Mouse (Mus musculus) stomach, embryonic 14.5 days (tissue): ENCODE results near the gene Ifna4. TPM values are rescaled to one million over a fixed set of nuclear protein-coding genes. Genes with fewer than 3 reads are reported as not detected.
"Not testable (repeated sequence)": the region's sequence is repeated elsewhere in the genome, so short reads cannot be mapped to it uniquely, and the experiment has no call there.

Experiments used
- ATAC-seq: fragments of 200-750 bp; cut with Nextera tagmentation; 2 replicates; pipeline ENCODE4 v1.8.0; 2017; ENCODE audit warnings: low read depth, moderate TSS enrichment; ENCODE audit not compliant: insufficient number of reproducible peaks, insufficient read depth, low FRiP score
- H3K27ac ChIP-seq: fragments of 300-500 bp; sonication (generic); 2 replicates; pipeline ENCODE4 v1.5.1; 2014; ENCODE audit warnings: mild to moderate bottlenecking, low read length, moderate library complexity, mixed read lengths
- H3K27me3 ChIP-seq: fragments of 300-500 bp; sonication (generic); 2 replicates; pipeline ENCODE4 v1.6.1; 2014; ENCODE audit warnings: low read length, control low read depth, mixed read lengths; ENCODE audit not compliant: control insufficient read depth, insufficient read depth
- H3K36me3 ChIP-seq: fragments of 300-500 bp; sonication (generic); 2 replicates; pipeline ENCODE4 v1.6.1; 2014; ENCODE audit warnings: mild to moderate bottlenecking, control low read depth, low read length, moderate library complexity, mixed read lengths; ENCODE audit not compliant: control insufficient read depth, insufficient read depth
- H3K4me1 ChIP-seq: fragments of 300-500 bp; sonication (generic); 2 replicates; pipeline ENCODE4 v1.6.1; 2014; ENCODE audit warnings: low read length, control low read depth, mixed read lengths; ENCODE audit not compliant: control insufficient read depth, insufficient read depth
- H3K4me2 ChIP-seq: fragments of 300-500 bp; sonication (generic); replicated peaks from 2 replicates; pipeline ENCODE4 v1.6.1; 2014; ENCODE audit warnings: low read depth, low read length, control low read depth
- H3K4me3 ChIP-seq: fragments of 300-500 bp; sonication (generic); 2 replicates; pipeline ENCODE4 v1.5.1; 2014; ENCODE audit warnings: low read depth, low read length, control low read depth
- H3K9ac ChIP-seq: fragments of 300-500 bp; sonication (generic); replicated peaks from 2 replicates; pipeline ENCODE4 v1.6.1; 2014; ENCODE audit warnings: low read depth, mild to moderate bottlenecking, control low read depth, low read length, moderate library complexity, mixed read lengths
- H3K9me3 ChIP-seq: fragments of 300-500 bp; sonication (generic); 2 replicates; pipeline ENCODE4 v1.6.1; 2016; ENCODE audit warnings: low read depth, low read length, control low read depth; ENCODE audit not compliant: control insufficient read depth
- WGBS: fragments of 180-500 bp; shearing (Covaris S2); extraction: QIAGEN DNeasy Blood & Tissue Kit; methylation state at CpG from one replicate; pipeline ENCODE4 v1.1.7; 2014; 5-methylcytosine and 5-hydroxymethylcytosine counted together
- polyA plus RNA-seq: library from polyadenylated mRNA; unstranded; fragments of >200 nt; fragmentation: Nextera tagmentation; extraction: Ambion mirVana; gene quantifications from 2 replicates; pipeline ENCODE4 v1.2.1, GENCODE M21; 2014

Ifna4 gene
- polyA plus RNA-seq: not detected in 2 replicates

- no peak within 1 kb of the TSS for H3K9ac ChIP-seq
- no peak within 1 kb of the TSS for H3K27ac ChIP-seq
- no peak for ATAC-seq
- H3K9me3 ChIP-seq: no peaks in the 10 kb centered on the region
- H3K36me3 ChIP-seq: no peaks in the 10 kb centered on the region
- no peaks in the 10 kb centered on the region for H3K4me1 ChIP-seq
- no peaks in the 10 kb centered on the region for H3K27me3 ChIP-seq
- no peak within 1 kb of the TSS for H3K4me3 ChIP-seq
- 63% methylated on average over 2 of the region's 2 CpGs for WGBS
- H3K4me2 ChIP-seq: no peak within 1 kb of the TSS
These were observed at the start of gene Ifna4 for GRCm38 (mm10) chr4:88841438-88841911. Gene Ifna4 (plus strand): TSS chr4:88841861.

GRCm38 (mm10) chr4:88793936-88794675 is 47.6 kb upstream of the Ifna4 start, which contains the start of gene Gm13275:
Gene Gm13275 (plus strand): TSS chr4:88794487.
- H3K4me1 ChIP-seq, H3K27me3 ChIP-seq, ATAC-seq, H3K9me3 ChIP-seq, H3K27ac ChIP-seq, H3K4me3 ChIP-seq, H3K36me3 ChIP-seq, H3K4me2 ChIP-seq, H3K9ac ChIP-seq: not testable (repeated sequence)
- WGBS: 0% methylated on average over 6 of the region's 52 CpGs

GRCm38 (mm10) chr4:88797097-88797496 is 44.6 kb upstream of the Ifna4 start, which contains the start of gene Gm13279:
Gene Gm13279 (plus strand): TSS chr4:88797397.
- H3K36me3 ChIP-seq, H3K27ac ChIP-seq, H3K9ac ChIP-seq, H3K4me2 ChIP-seq, H3K4me1 ChIP-seq, ATAC-seq, H3K9me3 ChIP-seq, H3K4me3 ChIP-seq, H3K27me3 ChIP-seq: not testable (repeated sequence)
- no CpG with 5 or more reads among the region's 28 CpGs for whole genome bisulfite sequencing

- not testable (repeated sequence) for H3K9ac ChIP-seq, H3K27me3 ChIP-seq, H3K4me2 ChIP-seq, H3K27ac ChIP-seq, ATAC-seq, H3K4me1 ChIP-seq, H3K4me3 ChIP-seq, H3K9me3 ChIP-seq, H3K36me3 ChIP-seq
- WGBS: 25% methylated on average over 1 of the region's 7 CpGs
These were observed 42.3 kb upstream of the Ifna4 start, which contains the start of gene Gm13285 for GRCm38 (mm10) chr4:88799365-88799764. Gene Gm13285 (plus strand): TSS chr4:88799665.

GRCm38 (mm10) chr4:88802954-88803353 is 38.7 kb upstream of the Ifna4 start, which contains the start of gene Gm13287:
Gene Gm13287 (plus strand): TSS chr4:88803254.
- not testable (repeated sequence) for ATAC-seq, H3K27me3 ChIP-seq, H3K4me3 ChIP-seq, H3K4me2 ChIP-seq, H3K27ac ChIP-seq, H3K9me3 ChIP-seq, H3K9ac ChIP-seq, H3K4me1 ChIP-seq, H3K36me3 ChIP-seq
- WGBS: no CpG with 5 or more reads among the region's 29 CpGs

- H3K4me1 ChIP-seq, H3K9ac ChIP-seq, H3K36me3 ChIP-seq, H3K27ac ChIP-seq, H3K4me2 ChIP-seq, H3K27me3 ChIP-seq, ATAC-seq, H3K9me3 ChIP-seq, H3K4me3 ChIP-seq: not testable (repeated sequence)
- WGBS: no CpG with 5 or more reads among the region's 8 CpGs
These were observed 36.4 kb upstream of the Ifna4 start, which contains the start of gene Gm13288 for GRCm38 (mm10) chr4:88805231-88805630. Gene Gm13288 (plus strand): TSS chr4:88805531.

GRCm38 (mm10) chr4:88805761-88806160 is 35.9 kb upstream of the Ifna4 start:
- not testable (repeated sequence) for H3K27ac ChIP-seq, H3K4me2 ChIP-seq, H3K4me3 ChIP-seq, H3K27me3 ChIP-seq, H3K9ac ChIP-seq, H3K9me3 ChIP-seq, H3K36me3 ChIP-seq, ATAC-seq, H3K4me1 ChIP-seq
- WGBS: no CpG with 5 or more reads among the region's 34 CpGs

- 52% methylated on average over 3 of the region's 3 CpGs for WGBS
- no peaks in the 10 kb centered on the region; the same call in 1 of the 2 replicates for H3K27me3 ChIP-seq
- H3K9me3 ChIP-seq: no peaks in the 10 kb centered on the region
- H3K4me1 ChIP-seq: no peaks in the 10 kb centered on the region
- no peak within 1 kb of the TSS for H3K4me2 ChIP-seq
- no peak within 1 kb of the TSS for H3K4me3 ChIP-seq
- no peak within 1 kb of the TSS for H3K9ac ChIP-seq
- ATAC-seq: no peak
- H3K27ac ChIP-seq: no peak within 1 kb of the TSS
- H3K36me3 ChIP-seq: no peaks in the 10 kb centered on the region
These were observed 25.7 kb upstream of the Ifna4 start, which contains the start of gene Ifna7 for GRCm38 (mm10) chr4:88815928-88816327. Gene Ifna7 (plus strand): TSS chr4:88816228.
